Mouse (Mus musculus) layer of hippocampus, postnatal 14 days (tissue): ENCODE results near the gene Plin5. TPM values are rescaled to one million over a fixed set of nuclear protein-coding genes. Genes with fewer than 3 reads are reported as not detected.

Experiments used
- DNase-seq, 2 experiments: peaks; one replicate each; pipeline ENCODE4 v3.0.0; 2021 to 2022; ENCODE audit warnings: low spot score in 2 of 2, mixed read lengths in 1 of 2
- long read RNA-seq, 2 experiments: library from polyadenylated mRNA; stranded (forward); transcript quantifications; one replicate each; pipeline ENCODE4 v2.0.0; 2021
- total RNA-seq, 2 experiments: library from RNA; stranded (reverse); gene quantifications; 2 replicates each; pipeline ENCODE4 v1.2.3; 2021

Plin5 gene
- 1 to 10 TPM; 1.1 to 1.4 TPM for total RNA-seq
- long read RNA-seq, experiment 1, partial matches to known transcripts = 0 of 2 reads
- long read RNA-seq, experiment 1, other reads (novel, unspliced or antisense) = 0 of 2 reads
- long read RNA-seq, experiment 2, partial matches to known transcripts = 1 of 4 reads
- long read RNA-seq, experiment 2, other reads (novel, unspliced or antisense) = 0 of 4 reads

GRCm38 (mm10) chr17:56117251-56117710 is at the start of gene Plin5:
TSS of gene Plin5 (minus strand) at chr17:56117596.
- DNase-seq = peak in 1 of 2 experiments; percentile 42

DNA sequence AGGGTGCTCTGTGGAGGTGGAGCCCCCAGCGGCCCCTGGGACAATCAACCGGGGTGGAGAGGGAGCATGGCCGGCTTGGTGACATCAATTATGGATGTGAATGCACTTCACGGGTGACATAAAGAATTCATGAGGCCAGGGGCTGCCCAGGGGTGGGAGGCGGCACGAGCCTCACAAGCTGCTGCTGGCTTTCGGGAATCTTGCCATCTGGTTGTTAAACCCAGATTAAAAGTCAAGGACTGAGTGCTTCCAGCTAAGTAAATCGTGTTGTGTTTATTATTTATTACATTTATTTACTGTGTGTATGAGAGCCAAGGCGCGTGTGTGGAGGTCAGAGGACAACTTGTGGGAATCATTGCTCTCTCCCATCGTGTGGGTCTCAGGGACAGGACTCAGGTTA is 48.3 kb upstream of the Plin5 start:
- DNase-seq = no peak

- DNase-seq = no peak
Observed at GRCm38 (mm10) chr17:56164510-56164909, 47.1 kb upstream of the Plin5 start.

GRCm38 (mm10) chr17:56163523-56164102 is 46.2 kb upstream of the Plin5 start:
- DNase-seq = no peak

DNA sequence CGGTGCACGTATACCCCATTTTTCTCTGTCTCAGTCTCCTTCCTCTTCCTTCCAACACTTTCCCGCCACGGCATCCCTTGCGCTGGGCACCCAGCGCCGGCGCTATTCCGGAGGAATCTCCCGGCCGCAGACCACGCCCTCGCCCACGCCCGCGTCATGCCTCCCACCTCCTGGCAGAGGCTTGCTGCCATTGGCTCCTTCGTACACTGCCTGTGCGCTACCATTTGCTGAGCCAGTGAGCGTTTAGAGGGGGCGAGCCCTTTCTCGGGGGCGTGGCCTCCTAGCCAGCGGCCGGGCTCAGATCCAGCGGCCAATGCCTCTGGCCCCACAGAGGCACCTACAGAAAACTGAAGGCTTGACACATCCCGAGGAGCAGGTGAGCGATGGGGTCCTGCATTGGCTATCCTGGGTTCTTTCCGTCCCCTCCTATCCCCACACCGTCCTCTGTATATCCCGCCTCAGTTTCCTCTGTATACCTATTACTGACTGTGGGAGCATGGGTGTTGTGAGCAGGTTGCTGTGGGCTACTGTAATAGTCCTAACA is 44.9 kb upstream of the Plin5 start, which contains the start of gene Tnfaip8l1:
TSS of gene Tnfaip8l1 (plus strand) at position 247 of the 544 bp plus-strand sequence.
- peak; percentile 89 to 96 for DNase-seq

- peak in 1 of 2 experiments; percentile 59 for DNase-seq
Observed at GRCm38 (mm10) chr17:56159729-56160128, 42.3 kb upstream of the Plin5 start.

- DNase-seq = no peak
Observed at GRCm38 (mm10) chr17:56153643-56154042, 36.2 kb upstream of the Plin5 start.

DNA sequence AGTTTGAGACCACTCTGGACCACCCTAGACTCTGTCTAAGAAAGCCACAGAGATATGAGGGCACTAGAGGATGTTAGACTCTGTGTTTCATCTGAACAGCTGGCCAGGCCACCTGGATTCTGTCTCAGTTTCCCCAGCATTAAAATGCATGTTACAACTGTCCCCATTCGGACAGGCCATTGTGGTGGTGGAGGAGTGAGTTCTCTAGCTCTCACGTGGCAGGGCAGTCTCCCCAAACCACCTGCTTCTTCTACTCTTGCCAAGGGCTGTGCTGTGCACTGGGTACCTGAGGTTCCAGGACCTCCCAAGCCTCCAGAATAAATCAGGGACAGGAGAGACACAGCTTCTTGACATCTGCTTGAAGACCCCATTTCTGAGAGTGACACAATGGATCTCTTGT is 32.5 kb upstream of the Plin5 start:
- DNase-seq = no peak

DNA sequence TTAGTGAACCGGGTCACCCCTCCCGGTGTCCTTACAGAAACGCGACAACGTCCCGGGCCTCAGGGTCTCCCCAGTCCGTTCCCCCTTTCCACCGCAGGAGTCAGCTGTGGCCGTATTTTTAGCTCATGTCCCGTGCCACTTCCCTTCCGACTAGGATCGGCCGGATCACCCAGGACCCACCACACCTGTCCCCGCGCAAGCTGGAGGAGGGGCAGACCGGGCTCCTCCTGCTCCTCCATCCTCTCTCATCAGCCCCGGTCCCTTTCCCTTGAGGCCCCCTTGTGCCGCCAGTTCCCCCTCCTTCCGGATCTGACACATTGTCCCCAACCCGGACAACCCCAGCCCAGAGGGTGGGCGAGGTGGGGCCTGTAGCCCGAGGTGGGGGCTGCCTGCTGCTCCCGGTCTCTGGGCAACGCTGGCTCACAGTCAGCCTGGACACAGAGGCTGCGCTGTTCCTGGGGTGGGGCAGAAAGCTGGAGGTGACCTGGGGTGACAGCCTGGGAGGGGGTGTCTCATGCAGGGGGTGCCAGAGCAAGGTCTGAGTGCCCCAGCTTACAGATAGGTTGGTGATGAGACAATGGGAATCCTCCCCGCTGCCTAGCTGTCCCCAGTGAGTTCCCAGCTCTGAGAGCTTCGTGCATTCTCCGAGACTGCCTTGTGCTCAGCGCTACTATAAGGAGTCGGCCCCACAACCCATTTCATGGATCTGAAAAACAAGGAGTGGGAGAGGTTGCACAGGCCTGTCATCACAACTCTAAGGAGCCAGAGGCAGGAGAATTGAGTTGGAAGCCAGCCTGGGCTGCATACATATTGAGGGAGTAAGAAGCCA is 31.6 kb upstream of the Plin5 start:
- DNase-seq = no peak

GRCm38 (mm10) chr17:56148280-56148679 is 30.9 kb upstream of the Plin5 start:
- no peak for DNase-seq

- DNase-seq = no peak
Observed at GRCm38 (mm10) chr17:56147420-56147819, 30.0 kb upstream of the Plin5 start.

DNA sequence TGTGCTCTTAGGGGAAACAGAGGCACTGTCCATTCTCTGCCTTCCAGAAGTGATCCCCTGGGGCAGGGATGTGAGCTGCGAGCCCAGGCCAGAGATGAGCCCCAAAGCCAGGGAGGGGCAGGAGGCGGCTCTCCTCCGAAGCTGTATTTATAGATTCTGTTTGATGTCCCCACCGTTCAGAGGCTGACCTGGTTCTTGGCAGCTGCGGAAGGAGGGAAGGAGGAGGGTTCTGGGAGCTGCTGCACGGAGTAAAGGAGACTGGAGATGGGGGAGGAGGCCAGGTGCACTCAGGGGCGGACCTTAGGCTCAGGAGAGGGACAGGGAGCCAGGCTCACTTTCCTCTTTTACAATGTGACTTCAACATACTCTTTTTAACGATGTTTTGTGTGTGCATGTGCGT is 28.7 kb upstream of the Plin5 start:
- DNase-seq = no peak

DNA sequence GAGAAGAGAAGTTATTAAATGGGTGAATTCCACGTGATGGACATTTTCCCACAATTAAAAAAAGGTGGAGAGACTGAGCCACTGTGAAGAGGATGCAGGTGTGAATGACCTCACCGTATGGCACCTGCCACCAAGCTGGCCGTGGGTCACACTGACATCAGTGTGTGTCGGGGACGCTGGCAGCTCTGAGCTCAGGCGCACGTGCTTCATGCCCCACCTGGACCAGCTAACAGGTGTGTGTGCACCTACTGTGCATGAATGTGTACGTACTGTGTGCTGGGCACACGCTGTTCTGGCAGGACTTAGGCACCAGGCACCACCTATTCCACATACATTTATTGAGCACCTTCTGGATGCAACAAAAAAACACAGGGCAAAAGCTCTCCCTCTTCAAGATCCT is 27.1 kb upstream of the Plin5 start:
- DNase-seq = no peak

DNA sequence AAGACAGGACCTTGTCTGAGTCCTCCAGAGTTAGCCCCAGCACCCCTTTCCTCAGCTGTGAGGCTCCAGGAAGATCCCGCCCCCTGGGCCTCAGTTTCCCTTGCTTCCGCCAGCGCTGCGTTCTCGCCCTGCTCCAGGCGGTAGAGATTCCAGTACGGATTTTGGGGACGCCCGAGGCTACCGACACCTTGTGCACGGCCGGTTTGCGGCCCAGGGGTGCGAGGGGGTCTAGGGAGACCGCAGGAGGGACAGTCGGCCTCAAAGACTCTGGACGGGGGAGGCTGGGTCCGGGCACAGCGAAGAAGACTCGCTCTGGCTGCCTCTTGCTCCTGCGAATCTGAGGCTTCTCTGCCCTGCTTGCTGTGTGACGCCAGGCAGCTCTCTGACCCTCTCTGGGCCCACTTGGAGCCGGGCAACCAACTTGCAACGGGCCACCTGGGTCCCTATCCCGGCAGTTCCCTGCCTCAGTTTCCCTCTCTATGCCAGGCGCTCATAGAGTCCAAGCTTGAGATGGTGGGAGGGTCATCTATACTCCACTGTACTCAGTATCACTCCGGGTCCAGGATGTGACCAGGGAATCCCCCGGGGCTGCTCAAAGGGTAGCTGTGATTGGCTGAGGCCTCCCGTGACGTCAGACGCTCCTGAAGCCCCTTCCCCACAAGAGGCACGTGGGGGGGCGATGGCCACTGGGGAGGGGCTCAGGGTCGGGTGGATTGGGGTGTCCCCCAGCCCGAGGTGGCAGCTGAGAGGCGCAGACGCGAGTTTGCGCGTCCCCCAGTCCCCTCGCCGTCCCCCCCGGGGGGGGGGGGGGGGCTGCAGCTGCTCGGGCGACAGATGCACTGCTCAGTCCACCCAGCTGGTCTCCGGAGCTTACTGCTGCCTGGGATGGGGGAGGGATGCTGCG is 24.6 kb upstream of the Plin5 start:
- peak; percentile 67 to 69 for DNase-seq

DNA sequence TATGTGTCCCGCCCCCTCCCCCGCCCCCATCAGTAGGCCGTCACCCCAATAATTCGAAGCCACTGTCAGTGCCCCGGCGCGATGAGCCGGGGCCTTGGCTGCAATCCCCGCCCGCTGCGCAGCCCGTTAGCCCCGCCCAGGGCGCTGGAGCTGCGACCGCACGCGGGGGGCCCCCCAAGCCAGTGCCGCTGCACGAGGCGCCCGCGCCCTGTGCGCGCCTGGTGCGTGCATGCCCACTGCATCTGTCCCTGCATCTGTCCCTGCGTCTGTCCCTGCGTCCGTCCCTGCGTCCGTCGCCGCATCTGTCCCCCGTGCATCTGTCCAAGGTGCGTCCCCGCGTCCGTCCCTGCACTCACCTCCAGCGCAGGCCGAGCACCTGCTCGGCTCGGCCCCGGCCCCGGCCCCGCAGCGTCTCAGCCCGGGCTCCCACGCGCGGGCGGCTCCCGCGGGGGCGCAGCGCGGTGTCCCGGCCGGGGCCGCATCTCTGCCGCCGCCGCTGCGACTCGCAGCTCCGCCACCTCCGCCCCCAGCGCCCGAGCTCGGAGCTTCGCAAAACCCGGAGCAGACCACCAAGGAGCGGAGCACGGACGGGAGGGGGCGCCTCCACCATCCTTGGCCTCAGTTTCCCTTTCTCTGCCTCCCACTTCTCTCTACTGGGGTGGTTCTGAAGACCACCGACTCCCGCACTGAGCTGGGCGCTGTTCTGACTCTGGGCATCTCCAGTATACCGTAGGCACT is 22.6 kb upstream of the Plin5 start, which contains the start of gene Sema6b:
TSS of gene Sema6b (minus strand) at position 486 of the 738 bp plus-strand sequence.
- peak; percentile 78 to 80 for DNase-seq

GRCm38 (mm10) chr17:56139355-56139754 is 22.0 kb upstream of the Plin5 start:
- DNase-seq = no peak

- DNase-seq = no peak
Observed at GRCm38 (mm10) chr17:56137839-56138613, 20.6 kb upstream of the Plin5 start.

GRCm38 (mm10) chr17:56136558-56136957 is 19.2 kb upstream of the Plin5 start:
- DNase-seq = no peak

- DNase-seq = no peak
Observed at GRCm38 (mm10) chr17:56134463-56134971, 17.1 kb upstream of the Plin5 start.
